Mouse (Mus musculus): Measurements from ENCODE around the gene Pten.
A peak's percentile ranks its signal among the peaks of the same experiment; 100 is the strongest.

Gene Pten

GRCm38 (mm10) chr19:32756900-32757725 is at the start of gene Pten:
Gene Pten, plus strand, starts transcription at chr19:32757497.
- peak; percentile 94 to 96 for DNase-seq

DNA sequence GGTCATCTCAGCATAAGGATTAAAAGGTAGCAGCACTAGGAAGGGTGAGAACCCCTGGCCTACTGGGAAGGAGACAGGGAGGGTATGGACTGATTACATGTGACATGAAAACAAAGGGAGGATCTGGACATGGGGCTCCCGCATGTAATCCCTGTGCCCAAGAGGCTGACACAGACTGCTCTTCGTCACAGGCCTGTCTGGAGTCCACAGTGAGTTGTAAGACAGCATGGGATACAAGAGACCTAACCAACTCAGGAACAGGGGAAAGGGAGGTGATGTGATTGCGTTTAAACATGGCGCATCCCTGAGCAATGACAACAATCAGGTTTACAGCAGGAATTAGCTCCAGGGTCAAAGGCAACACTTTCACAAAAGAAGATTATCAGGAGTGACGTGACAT is 48.3 kb upstream of the Pten start:
- DNase-seq: no peak

DNA sequence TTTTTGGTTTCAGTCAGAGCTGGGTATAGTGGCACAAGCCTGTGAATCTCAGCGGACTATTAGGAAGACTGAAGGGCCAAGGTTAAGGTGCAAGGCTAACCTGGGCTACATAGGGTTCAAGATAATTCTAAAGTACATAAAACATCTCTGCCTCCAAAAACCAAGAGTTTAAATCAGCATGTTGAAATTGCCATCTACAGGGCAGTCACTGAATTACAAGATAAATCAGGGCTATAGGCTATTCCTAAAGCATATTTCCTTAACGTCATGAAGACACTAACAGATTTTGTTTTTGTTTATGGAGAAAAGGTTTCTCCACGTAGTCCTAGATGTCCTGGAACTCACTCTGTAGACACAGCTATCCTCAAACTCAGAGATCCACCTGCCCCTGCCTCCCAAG is 47.0 kb upstream of the Pten start:
- DNase-seq: no peak

DNA sequence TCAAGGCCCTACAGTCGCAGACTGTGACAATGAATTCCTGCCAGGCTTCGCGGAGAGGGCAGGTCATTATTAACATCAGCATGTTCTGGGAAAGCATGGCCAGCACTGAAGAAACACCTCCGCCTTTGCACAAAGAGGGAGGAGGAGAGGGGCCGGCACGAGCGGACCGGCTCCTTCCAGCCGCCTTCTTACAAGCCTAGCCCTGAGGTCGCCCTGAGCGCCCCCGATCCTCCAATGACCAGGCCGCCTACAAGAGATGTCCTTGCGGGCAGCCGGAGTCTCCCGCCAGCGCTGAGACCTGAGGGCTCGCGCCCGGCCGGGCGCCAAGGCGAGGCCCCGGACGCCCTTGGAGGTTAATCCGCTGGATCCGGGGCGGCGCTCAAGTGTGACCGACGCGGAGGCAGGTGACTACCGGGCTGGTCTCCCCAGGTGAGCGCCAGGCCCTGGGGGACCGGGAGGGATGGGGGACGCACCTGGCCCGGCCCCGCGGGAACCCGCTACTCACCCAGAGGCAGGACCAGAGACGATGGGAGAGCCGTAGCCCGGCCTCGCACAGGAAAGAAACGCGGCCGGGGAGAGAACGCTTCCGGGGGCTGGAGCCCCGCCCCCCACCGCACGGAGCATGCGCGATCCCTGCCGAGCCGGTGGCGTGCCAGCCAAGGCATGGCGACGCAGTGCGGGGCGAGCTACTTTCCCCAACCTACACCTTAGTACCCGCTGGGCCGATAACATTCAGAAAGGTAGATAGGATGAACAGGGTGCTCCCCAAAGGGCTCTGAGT is 45.3 kb upstream of the Pten start:
- peak; percentile 86 to 91 for DNase-seq

DNA sequence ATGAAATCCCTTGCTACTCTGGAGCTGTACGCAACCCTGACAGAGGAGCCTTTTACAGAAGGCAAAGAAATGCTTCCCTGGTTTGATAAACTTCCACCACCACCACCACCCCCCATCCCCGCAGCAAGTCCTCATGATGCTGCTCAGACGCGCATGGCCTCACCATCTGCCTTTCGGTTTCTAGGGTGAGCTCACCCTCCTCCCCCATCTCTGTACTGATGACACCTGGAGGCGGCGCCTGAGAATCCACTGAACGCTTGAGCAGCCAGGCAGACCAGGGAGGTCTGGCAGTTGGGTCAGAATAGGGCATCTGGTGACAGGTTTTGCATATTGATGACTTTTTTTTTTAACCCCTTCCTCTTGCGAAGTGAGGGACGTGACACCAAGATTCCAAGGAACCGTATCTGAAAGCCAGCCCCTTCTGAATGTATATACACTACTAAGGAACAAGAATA is 44.7 kb upstream of the Pten start:
- DNase-seq: peak; percentile 83 to 85

DNA sequence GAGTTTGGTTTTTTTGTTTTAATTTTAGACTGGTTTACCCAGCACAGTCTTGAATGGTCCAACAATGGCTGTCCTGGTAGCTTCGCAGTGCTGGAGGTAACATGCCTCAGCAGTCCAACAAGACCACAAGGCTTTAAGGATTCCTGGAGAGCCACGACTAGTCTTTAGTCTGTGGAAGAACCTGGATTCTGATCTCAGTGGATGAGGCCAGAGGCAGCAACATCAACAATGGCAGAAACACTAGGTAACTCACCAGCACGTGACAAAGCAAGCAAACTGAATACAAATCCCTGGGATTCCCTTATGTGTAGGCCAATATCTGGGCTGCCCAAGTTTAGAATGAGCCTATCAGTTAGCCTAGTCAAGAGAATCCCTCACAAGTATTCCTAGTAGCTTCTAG is 43.8 kb upstream of the Pten start:
- DNase-seq: no peak

- DNase-seq: peak; percentile 63 to 86
Measured at GRCm38 (mm10) chr19:32715201-32715600, 42.1 kb upstream of the Pten start.

DNA sequence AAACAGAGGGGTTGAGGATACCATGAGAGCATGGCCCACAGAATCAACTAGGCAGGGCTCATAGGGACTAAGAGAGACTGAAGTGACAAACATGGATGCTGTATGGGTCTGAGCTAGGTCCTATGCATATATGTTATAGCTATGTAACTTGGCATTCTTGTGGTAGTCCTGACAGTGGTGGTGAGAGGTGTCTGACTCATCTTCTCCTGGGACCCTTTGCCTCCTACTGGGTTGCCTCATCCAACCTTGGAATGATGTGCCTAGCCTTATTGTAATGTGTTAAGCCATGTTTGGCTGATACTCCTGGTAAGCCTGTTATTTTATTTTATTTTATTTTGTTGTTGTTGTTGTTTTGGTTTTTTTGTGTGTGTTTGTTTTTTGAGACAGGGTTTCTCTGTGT is 41.6 kb upstream of the Pten start:
- DNase-seq: no peak

- DNase-seq: no peak
Measured at GRCm38 (mm10) chr19:32717590-32717989, 39.7 kb upstream of the Pten start.

DNA sequence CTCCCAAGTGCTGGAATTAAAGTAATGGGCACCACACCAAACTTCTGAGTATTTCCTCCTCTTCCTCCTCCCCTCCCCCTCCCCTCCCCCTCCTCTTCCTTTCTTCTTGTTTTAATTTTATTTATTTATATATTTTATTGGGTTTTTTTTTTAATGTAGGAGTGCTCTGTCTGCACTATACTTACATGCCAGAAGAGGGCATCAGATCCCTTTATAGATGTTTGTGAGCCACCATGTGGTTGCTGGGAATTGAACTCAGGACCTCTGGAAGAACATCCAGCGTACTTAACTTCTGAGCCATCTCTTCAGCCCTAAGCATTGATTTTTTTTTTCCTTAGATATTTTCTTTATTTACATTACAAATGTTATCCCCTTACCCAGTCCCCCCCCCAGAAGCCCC is 37.0 kb upstream of the Pten start:
- DNase-seq: no peak

DNA sequence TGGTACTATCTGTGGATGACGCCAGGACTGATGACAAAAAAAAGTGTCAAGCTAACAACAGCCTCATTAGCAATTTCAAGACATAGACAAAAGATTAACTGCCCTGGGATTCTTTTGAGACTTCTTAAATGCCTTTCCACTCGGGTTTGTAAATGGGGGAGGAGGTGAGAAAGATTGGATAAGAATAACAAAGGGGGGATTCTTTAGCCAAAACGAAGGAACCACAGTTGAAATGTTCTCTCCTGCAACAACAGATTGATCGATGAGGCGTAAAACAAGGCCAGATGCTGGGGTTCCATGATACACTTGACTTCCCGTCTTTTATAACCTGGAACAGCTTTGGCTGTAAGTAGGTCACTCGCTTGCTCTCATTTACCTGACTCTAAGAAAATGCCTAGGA is 33.5 kb upstream of the Pten start:
- no peak for DNase-seq

DNA sequence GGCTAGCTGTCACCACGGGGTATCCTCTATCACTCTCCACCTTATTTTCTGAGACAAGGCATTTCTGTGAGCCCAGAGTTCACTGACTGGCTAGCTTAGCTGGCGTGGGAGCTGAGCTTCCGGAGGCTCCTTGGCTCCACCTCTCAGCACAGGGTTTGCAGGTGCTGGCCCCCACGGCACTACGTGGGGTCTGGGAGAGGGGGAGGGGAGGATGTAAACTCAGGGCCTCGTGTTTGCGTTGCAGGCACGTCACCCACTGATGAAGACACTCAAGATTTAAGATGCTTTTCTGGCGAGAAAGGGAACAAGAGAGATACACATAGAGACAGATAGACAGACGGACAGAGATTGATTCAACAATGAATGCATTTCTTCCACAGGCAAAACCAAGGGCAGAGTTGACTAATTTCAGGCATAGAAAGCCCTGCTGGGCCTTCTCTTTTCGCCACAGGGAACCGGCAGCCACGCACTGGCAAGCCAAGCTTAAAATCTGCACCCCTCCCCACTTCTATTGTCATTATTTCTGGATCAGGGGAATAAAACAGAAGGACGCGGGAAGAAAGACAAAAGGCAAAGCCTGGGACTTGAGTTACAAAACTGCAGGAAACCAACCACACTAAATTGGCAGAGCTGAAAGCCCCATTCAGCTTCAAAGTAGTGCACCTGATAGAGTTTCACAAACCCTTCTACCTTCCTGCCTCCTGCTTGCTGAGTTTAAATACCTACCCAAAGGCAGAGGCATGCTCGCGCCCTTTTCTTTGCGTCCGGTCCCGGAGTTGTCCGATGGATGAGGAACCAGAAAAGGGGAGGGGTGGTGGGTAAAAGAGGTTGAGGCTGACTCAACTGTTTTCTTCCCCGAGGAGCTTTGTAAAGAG is 30.6 kb upstream of the Pten start:
- no peak for DNase-seq

- DNase-seq: no peak
Measured at GRCm38 (mm10) chr19:32729785-32730184, 27.5 kb upstream of the Pten start.

DNA sequence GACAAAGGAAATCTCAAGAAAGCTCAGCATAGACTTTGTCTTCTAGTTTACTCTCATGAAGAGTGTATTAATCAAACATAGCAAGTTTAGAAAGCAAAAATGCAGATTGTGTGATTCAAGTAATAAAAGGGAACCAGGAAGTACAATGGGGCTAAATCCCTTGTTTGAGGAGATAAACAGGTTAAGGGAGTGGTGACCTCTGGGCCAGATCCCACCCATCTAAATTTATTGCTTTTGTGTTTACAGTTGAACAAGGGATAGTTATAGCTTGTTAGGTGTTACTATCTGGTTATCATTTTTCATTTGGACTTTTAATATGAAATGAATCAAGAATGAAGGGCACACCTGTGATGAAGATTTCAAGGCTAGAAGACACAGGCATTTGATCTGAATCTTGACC is 24.4 kb upstream of the Pten start:
- no peak for DNase-seq

- DNase-seq: no peak
Measured at GRCm38 (mm10) chr19:32737844-32738243, 19.5 kb upstream of the Pten start.

DNA sequence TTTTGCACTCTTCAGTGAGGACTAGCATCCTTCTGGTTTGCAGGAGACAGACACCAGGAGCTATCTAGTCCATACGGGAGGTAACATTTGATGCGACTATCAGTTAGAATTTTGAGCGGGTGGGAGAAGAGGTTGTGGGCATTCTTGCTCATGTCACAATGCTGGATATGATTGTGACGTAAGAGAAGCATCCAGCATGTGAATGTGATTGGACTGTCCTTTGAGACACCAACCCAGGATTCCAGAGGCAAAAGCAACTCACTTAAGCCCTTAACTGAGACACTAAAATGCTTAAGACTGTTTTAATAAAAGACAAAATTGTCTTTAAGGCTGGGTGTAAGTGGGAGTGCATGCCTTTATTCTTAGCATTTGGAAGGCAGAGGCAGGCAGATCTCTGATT is 17.6 kb upstream of the Pten start, which contains the start of gene Atad1:
TSS of gene Atad1 (minus strand) at position 101 of the 400 bp plus-strand sequence.
- DNase-seq: no peak

- no peak for DNase-seq
Measured at GRCm38 (mm10) chr19:32740641-32741345, 16.5 kb upstream of the Pten start.

DNA sequence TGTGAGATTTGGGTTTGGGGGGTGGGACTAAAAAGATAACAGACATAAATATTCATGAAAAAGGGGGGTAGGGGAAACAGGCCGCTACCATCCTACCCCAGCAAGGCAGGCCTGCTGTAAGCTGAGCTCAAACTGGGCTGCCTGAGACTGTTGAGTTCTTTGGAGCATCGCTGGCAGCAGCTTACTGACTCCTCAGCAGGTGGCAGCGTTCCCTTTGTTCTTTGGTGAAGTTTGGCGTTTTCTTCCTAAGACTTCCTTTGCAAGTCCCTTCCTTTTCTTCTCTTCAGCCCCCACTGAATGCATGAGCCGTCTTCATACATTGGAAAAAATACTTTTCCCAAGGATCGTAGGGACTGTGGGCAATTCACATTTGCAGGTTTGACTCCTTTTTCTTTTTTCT is 7.9 kb upstream of the Pten start:
- peak; percentile 27 to 46 for DNase-seq

DNA sequence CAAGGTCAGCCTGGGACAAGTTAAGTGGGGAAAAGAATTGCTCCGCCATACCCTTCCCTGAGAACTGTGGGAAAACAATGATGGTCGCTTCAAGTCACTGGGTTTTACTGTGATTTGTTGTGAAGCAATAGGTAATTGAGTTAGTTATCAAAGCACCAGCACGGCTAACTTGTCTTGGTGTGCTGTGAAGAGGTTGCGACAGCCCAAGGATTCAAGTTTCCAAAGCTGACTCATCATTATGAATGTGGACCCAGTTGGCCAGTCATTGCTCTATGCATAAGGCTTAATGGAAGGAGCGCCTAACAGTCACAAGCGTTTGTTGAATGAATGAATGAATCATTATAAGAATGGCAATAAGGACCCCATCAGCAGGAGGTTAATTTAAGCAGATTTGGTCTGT is 4.9 kb upstream of the Pten start:
- DNase-seq: no peak

DNA sequence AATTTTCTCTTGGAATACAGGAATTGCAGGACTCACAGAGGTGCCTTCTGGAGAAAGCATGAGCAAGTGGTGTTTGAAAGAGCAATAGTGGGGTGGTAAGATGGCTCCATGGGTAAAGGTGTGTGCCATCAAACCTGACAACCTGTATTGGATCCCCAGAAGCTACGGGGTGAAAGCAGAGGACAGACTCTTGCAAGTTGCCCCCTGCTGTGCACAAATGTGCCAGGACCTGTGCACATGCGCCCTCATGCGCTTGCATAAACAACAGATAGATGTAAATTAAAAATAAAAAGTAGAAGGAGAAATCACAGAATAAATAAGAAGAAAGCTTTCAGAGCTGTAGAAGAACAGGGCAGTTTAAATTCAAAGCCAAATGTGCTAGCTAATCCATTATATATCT is 3.9 kb upstream of the Pten start:
- DNase-seq: no peak

DNA sequence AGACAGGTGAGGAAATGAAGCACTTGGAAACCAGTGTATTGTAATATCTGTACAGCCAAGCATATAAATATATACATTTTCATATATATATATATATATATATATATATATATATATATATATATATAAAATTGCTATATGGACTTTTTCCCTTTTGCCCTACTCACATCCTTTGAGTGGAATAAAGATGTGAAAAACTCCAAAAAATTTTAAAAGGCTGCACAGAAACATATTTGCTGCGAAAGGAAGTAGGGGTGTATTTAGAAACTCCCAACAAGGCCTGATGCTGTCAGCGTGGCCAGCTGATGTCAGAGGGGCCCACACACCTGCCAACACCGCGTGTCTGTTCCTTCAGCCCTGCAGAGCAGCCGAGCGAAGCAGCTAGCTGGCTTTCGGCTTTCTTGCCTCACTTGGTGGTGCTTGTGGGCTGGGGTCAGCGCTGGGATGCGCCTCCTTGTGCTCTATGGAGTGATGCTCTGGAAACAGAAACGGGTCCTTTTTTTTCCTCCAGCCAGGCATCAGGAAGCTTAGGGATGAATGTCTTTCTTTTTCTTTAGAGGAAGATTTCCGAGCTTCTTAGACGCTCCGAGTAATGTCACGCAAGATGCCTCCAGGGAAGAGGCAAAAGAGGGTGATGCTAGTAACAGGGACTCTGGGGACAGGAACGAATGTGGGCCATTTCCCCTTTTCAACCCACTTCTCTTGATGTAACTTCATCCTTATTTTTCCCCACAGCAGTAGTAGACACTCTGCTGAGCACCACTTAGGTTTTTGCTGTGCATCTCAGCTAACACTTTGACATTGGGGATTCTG is 2.9 kb upstream of the Pten start:
- DNase-seq: no peak

Measured in kidney, adult 8-10 months (tissue).